In the genomic region with DNA sequence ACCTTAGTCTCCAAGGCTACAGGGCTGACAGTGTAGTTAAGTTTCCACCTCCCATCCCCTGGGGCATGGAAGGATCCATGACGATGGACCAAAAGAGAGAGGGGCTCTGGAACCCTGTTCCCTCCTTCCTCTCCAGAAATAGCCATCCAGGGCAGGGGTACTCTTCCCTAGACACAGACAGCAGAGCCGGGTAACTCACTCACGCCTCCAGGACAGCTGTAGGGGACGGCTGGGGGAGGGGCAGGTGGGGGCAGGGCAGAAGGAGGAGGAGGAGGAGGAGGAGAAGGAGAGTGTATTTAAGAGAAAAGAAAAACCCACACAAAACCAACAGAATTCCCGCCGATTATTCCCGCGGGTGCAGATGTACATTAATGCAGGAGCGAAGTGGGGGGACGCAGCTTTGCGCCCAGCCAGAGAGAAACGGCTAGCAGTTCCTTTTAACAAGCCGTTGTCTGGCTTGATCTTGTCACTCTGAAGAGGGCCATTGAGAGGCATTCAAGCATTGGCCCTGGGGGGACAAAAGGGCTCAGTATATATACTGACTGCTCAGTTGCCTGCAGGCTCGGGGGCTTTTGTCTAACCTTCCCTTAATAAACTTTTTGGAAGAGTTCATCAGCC, we compare ENCODE assay signal across 20 mouse cellular contexts. TPM values are rescaled to one million over a fixed set of nuclear protein-coding genes. Genes with fewer than 3 reads are reported as not detected.
A peak's percentile ranks its signal among the peaks of the same experiment; 100 is the strongest.
DNase-seq lines count a peak whose midpoint lies in the region; ATAC-seq lines count a peak whose summit lies in the region.
"Had no signal": no experiment of that assay in that cellular context is flagged by ENCODE, and none has a peak within 500 bp of the region (broad histone marks: within the 10 kb centered on the region; RNA-seq: fewer than 3 reads in every experiment).

No protein-coding gene starts in this region.

- H3K4me3 ChIP-seq in neural tube, embryonic 15.5 days (replicated peaks) = no peak overlapping the region
- H3K4me3 ChIP-seq in forebrain, embryonic 16.5 days (replicated peaks; ENCODE audit: low read length) = no peak overlapping the region
- no peak overlapping the region for H3K4me3 ChIP-seq in midbrain, embryonic 13.5 days (replicated peaks)

- 6% methylated on average over 14 of the region's 14 CpGs for WGBS in neural tube, embryonic 15.5 days
- 3% methylated on average over 14 of the region's 14 CpGs for WGBS in forebrain, embryonic 16.5 days
- 2% methylated on average over 14 of the region's 14 CpGs for WGBS in midbrain, embryonic 13.5 days

- no peak overlapping the region for H3K27ac ChIP-seq in neural tube, embryonic 15.5 days (replicated peaks)
- no peak overlapping the region for H3K27ac ChIP-seq in forebrain, embryonic 16.5 days (ENCODE audit: low read length)
- H3K27ac ChIP-seq in midbrain, embryonic 13.5 days = peak overlapping the region; percentile 81
- H3K27ac ChIP-seq: liver, embryonic 14.5 days; macrophage had no signal

- no peak overlapping the region for H3K4me2 ChIP-seq in neural tube, embryonic 15.5 days
- H3K4me2 ChIP-seq in forebrain, embryonic 16.5 days (ENCODE audit: low read length) = no peak overlapping the region
- peak overlapping the region; percentile 9 for H3K4me2 ChIP-seq in midbrain, embryonic 13.5 days (replicated peaks)

- H3K4me1 ChIP-seq in neural tube, embryonic 15.5 days = peaks cover 26% of the 10 kb centered on the region
- H3K4me1 ChIP-seq in forebrain, embryonic 16.5 days (replicated peaks; ENCODE audit: control insufficient read depth, insufficient read depth, low read length) = peaks cover 34% of the 10 kb centered on the region
- H3K4me1 ChIP-seq in midbrain, embryonic 13.5 days (replicated peaks) = peaks cover 75% of the 10 kb centered on the region

- H3K27me3 ChIP-seq in neural tube, embryonic 15.5 days (replicated peaks) = peaks cover 42% of the 10 kb centered on the region
- peaks cover 13% of the 10 kb centered on the region for H3K27me3 ChIP-seq in forebrain, embryonic 16.5 days (replicated peaks; ENCODE audit: control insufficient read depth, insufficient read depth, low read length)
- peaks cover 81% of the 10 kb centered on the region for H3K27me3 ChIP-seq in midbrain, embryonic 13.5 days

- no peak for ATAC-seq in neural tube, embryonic 15.5 days (ENCODE audit: low FRiP score)
- peak; percentile 69 for ATAC-seq in forebrain, embryonic 16.5 days
- ATAC-seq in midbrain, embryonic 13.5 days = peak; percentile 58

- intact Hi-C loops in left cerebral cortex, postnatal 10 days (cut with DNase I) = no loop called here

- peak; percentile 60 for DNase-seq in neural tube, embryonic 10.5 days (ENCODE audit: extremely low spot score, low spot score)
- no peak for DNase-seq in lung, postnatal 25 days (ENCODE audit: low spot score)
- DNase-seq in heart, adult 18-20 months = no peak
- DNase-seq in left cerebral cortex, postnatal 10 days (ENCODE audit: extremely low spot score in 1 of 2, low spot score in 2 of 2) = no peak
- no peak for DNase-seq in right cerebral cortex, postnatal 10 days (ENCODE audit: low spot score in 2 of 2)
- DNase-seq: adrenal gland, postnatal 25 days; kidney, adult 18-20 months; kidney, postnatal 4 days; right cerebral cortex, postnatal 4 days; thymus, postnatal 36 days had no signal

- no peaks in the 10 kb centered on the region for H3K9me3 ChIP-seq in neural tube, embryonic 15.5 days (replicated peaks)
- H3K9me3 ChIP-seq in forebrain, embryonic 16.5 days (ENCODE audit: control insufficient read depth, low read length) = no peaks in the 10 kb centered on the region
- H3K9me3 ChIP-seq in midbrain, embryonic 13.5 days = no peaks in the 10 kb centered on the region

- no peak overlapping the region for H3K9ac ChIP-seq in neural tube, embryonic 15.5 days (replicated peaks)
- H3K9ac ChIP-seq in forebrain, embryonic 16.5 days (replicated peaks; ENCODE audit: low read depth, low read length) = no peak overlapping the region
- peak overlapping the region; percentile 2; the same call in 1 of the 2 replicates for H3K9ac ChIP-seq in midbrain, embryonic 13.5 days (replicated peaks)
- H3K9ac ChIP-seq: liver, embryonic 14.5 days had no signal

- no peaks in the 10 kb centered on the region for H3K36me3 ChIP-seq in neural tube, embryonic 15.5 days
- no peaks in the 10 kb centered on the region for H3K36me3 ChIP-seq in forebrain, embryonic 16.5 days (ENCODE audit: control insufficient read depth, insufficient read depth)
- H3K36me3 ChIP-seq in midbrain, embryonic 13.5 days = no peaks in the 10 kb centered on the region

RNA-seq across cellular contexts. Expression of a gene that starts 26.0 kb away (rescaled TPM):
- polyA plus RNA-seq in neural tube, embryonic 15.5 days (2015; fragmentation: Nextera tagmentation; extraction: Ambion mirVana) = 0.14 and 0.17 TPM in 2 replicates
- 0.15 TPM in 1 of 2 replicates, not detected in the other for polyA plus RNA-seq in forebrain, embryonic 16.5 days (2015; fragmentation: Nextera tagmentation; extraction: Ambion mirVana)
- polyA plus RNA-seq in midbrain, embryonic 13.5 days (2015; fragmentation: Nextera tagmentation; extraction: Ambion mirVana) = 4.9 and 6.5 TPM in 2 replicates
- total RNA-seq in heart, adult 18-20 months (2021) = not detected
- total RNA-seq in left cerebral cortex, postnatal 10 days (2021) = not detected
- total RNA-seq: adrenal gland, postnatal 25 days; common myeloid progenitor, adult 5-6 weeks; MEL had no signal
- polyA plus RNA-seq: gonadal fat pad, adult 2 months; heart, postnatal 0 days; liver, embryonic 14.5 days; macrophage; stomach, embryonic 14.5 days had no signal
